Mouse (Mus musculus) testis, adult 2 months (tissue): Measurements from ENCODE around the gene Rtel1. TPM values are rescaled to one million over a fixed set of nuclear protein-coding genes. Genes with fewer than 3 reads are reported as not detected.

Experiments used
- H3K27ac ChIP-seq: fragments of 200-500 bp; 2 replicates; pipeline ENCODE4 v1.5.1; 2012; ENCODE audit warnings: low read depth, low read length; ENCODE audit not compliant: control insufficient read depth, insufficient read depth
- H3K27me3 ChIP-seq: fragments of 200-500 bp; 2 replicates; pipeline ENCODE4 v1.6.1; 2012; ENCODE audit warnings: mild to moderate bottlenecking, low read length, moderate library complexity; ENCODE audit not compliant: control insufficient read depth, insufficient read depth
- H3K36me3 ChIP-seq: fragments of 200-500 bp; 2 replicates; pipeline ENCODE4 v1.6.1; 2012; ENCODE audit warnings: mild to moderate bottlenecking, low read length; ENCODE audit not compliant: control insufficient read depth, insufficient read depth
- H3K4me1 ChIP-seq: fragments of 200-500 bp; 2 replicates; pipeline ENCODE4 v1.6.1; 2012; ENCODE audit warnings: low read length; ENCODE audit not compliant: control insufficient read depth, insufficient read depth
- H3K4me3 ChIP-seq: fragments of 200-500 bp; 2 replicates; pipeline ENCODE4 v1.5.1; 2012; ENCODE audit warnings: low read depth, mild to moderate bottlenecking, low read length, moderate library complexity, mixed read lengths; ENCODE audit not compliant: control insufficient read depth
- CTCF ChIP-seq: fragments of 200-500 bp; IDR thresholded peaks from 2 replicates; pipeline ENCODE4 v1.5.1; 2012; ENCODE audit warnings: low read depth, mild to moderate bottlenecking, inconsistent platforms, low read length, moderate library complexity; ENCODE audit not compliant: control insufficient read depth, insufficient read depth, insufficient replicate concordance
- POLR2A ChIP-seq: fragments of 200-500 bp; IDR thresholded peaks from 2 replicates; pipeline ENCODE4 v1.6.1; 2012; ENCODE audit warnings: low read depth, mild to moderate bottlenecking, inconsistent platforms, low read length, moderate library complexity; ENCODE audit not compliant: control insufficient read depth
- polyA plus RNA-seq: library from polyadenylated mRNA; depleted of rRNA; stranded (reverse); fragments of >200 nt; gene quantifications from 2 replicates; pipeline ENCODE4 v1.2.3, GENCODE M21; 2012

Rtel1 gene
- polyA plus RNA-seq, 1 experiment: 71.8 TPM

DNA sequence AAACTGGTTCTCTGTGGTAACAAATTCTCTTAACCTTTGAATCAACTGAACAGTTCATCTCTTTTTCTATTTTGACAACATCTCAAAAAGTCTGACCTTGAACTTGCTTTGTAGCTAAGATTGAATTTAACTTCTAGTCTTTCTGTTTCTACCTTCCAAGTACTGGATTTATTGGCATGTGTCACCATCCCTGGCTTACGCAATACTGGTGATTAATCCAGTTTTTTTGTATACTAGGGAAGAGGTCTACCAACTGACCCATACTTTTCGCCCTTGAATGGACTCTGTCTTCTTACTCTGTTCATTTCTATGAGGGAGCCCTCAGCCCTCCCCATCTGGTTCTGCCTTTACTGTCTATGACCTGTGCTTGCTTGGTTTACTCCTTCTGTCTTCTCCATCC is 6.6 kb downstream of the Rtel1 start:
- TF ChIP-seq CTCF (no peak), POLR2A (no peak)
- Histone ChIP-seq H3K4me3 (no peak overlapping the region), H3K36me3 (peaks cover 7% of the 10 kb centered on the region)

GRCm38 (mm10) chr2:181332542-181332941 is 13.0 kb downstream of the Rtel1 start:
- TF ChIP-seq POLR2A (no peak), CTCF (no peak)
- H3K4me3 ChIP-seq: no peak overlapping the region
- peaks cover 1% of the 10 kb centered on the region for H3K36me3 ChIP-seq
- H3K4me1 ChIP-seq: no peaks in the 10 kb centered on the region
- H3K27me3 ChIP-seq: no peaks in the 10 kb centered on the region
- H3K27ac ChIP-seq: no peak overlapping the region

More for the DNA sequence above, 6.6 kb downstream of the Rtel1 start:
- Histone ChIP-seq H3K4me1 (no peaks in the 10 kb centered on the region), H3K27me3 (no peaks in the 10 kb centered on the region), H3K27ac (no peak overlapping the region)

DNA sequence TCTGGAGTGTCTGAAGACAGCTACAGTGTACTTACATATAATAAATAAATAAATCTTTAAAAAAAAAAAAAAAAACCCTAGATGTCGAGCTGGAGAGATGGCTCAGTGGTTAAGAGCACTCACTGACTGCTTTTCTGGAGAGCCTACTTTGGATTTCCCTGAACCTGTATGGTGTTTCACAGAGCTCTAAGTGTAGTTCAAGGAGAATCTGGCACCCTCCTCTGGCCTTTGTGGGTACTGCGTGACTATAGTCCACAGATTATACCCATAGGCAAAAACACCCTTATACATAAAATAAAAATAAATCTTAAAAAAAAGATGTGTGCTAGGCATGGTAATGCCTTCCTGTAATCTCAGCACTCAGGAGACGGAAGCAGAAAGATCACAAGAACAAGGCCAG is 14.5 kb downstream of the Rtel1 start:
- no peaks in the 10 kb centered on the region for H3K4me1 ChIP-seq
- peaks cover 1% of the 10 kb centered on the region for H3K36me3 ChIP-seq

DNA sequence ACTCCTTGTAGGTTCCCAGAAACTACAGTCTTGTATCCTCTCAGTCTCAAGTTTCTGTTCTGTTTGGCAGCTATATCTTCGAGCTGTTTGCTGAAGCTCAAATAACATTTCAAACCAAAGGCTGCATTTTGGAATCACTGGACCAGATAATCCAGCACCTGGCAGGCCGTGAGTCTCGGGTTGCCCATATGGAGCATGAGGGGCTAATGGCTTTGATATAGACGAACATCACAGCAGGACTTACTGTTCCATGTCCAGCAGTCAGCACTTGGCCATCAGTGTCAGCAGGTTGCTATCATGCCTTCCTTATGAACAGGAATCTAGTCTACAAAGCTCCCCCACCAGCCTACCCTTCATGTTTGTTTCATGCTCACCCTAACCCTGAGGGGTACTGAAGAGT is 20.9 kb downstream of the Rtel1 start:
- TF ChIP-seq POLR2A (no peak), CTCF (no peak)
- Histone ChIP-seq H3K27me3 (no peaks in the 10 kb centered on the region), H3K36me3 (peaks cover 7% of the 10 kb centered on the region; the same call in 1 of the 2 replicates)

More for the DNA sequence above, 14.5 kb downstream of the Rtel1 start:
- Histone ChIP-seq H3K27me3 (no peaks in the 10 kb centered on the region), H3K4me3 (no peak overlapping the region), H3K27ac (no peak overlapping the region)
- TF ChIP-seq CTCF (no peak), POLR2A (no peak)

DNA sequence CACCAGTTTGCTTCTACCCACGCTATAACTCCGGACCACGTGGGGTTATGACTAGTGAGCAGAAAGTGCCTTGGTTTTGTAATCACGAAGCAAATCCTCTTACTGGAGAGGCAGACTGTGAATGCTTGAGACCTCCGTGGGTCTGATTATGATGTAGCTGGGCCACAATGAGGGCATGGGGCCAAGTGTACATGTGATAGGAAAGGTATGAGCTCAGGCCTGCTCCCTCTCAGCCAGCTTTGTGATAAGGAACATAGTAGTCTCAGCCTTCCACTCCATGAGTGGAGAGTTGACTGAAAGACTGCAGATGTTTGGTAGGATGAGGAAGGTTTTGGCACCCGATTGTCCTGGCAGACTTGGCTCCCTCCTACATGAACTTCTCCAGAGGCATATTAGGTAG is 23.2 kb downstream of the Rtel1 start:
- Histone ChIP-seq H3K27me3 (no peaks in the 10 kb centered on the region), H3K36me3 (peaks cover 6% of the 10 kb centered on the region; the same call in 1 of the 2 replicates), H3K4me1 (no peaks in the 10 kb centered on the region), H3K4me3 (no peak overlapping the region), H3K27ac (no peak overlapping the region)
- TF ChIP-seq CTCF (no peak), POLR2A (no peak)

More for the DNA sequence above, 20.9 kb downstream of the Rtel1 start:
- no peak overlapping the region for H3K4me3 ChIP-seq
- no peak overlapping the region for H3K27ac ChIP-seq
- no peaks in the 10 kb centered on the region for H3K4me1 ChIP-seq

DNA sequence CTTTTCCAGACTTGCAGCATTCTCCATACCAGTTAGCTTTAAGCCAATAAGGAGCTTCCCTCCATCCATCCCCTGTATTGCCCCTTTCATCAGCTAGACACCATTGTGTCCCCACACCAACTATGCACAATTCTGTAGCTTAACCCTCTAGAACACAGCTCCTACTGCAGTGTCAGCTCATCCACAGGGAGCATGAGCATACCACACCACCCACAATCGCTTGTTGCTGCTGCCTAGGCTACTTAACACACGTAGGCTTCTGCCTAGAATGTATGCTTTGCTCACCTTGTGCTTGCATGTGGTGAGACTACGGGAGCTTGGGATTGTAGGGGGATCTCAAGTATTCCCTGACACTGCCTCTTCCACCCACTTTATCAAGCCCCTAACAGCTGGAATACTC is 37.2 kb downstream of the Rtel1 start:
- Histone ChIP-seq H3K27me3 (no peaks in the 10 kb centered on the region), H3K27ac (no peak overlapping the region), H3K36me3 (peaks cover 7% of the 10 kb centered on the region), H3K4me1 (no peaks in the 10 kb centered on the region), H3K4me3 (no peak overlapping the region)
- TF ChIP-seq CTCF (no peak), POLR2A (no peak)

DNA sequence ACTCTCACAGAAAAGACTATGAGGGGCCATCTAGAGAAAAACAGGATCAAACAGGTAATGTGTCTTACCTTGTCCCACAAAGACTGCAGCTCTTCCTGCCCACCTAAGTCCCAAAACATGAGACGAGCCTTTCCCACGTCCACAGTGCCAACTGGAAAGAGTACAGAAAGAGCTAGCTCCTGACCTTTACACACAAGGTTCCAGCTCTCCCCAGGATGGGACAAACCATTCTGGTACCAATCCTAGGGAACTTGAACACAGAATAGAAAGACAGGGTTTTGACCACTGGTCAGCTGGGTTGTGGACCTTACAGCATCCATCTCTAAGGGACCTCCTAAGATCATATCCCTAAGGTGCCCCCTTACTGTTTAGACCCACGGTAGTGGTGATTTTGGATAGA is 44.4 kb downstream of the Rtel1 start:
- TF ChIP-seq POLR2A: no peak
- no peak for TF ChIP-seq CTCF
- H3K36me3 ChIP-seq: peaks cover 6% of the 10 kb centered on the region
- peaks cover 6% of the 10 kb centered on the region for H3K4me1 ChIP-seq
- H3K27ac ChIP-seq: no peak overlapping the region
- no peaks in the 10 kb centered on the region for H3K27me3 ChIP-seq
- H3K4me3 ChIP-seq: peak overlapping the region; percentile 88

DNA sequence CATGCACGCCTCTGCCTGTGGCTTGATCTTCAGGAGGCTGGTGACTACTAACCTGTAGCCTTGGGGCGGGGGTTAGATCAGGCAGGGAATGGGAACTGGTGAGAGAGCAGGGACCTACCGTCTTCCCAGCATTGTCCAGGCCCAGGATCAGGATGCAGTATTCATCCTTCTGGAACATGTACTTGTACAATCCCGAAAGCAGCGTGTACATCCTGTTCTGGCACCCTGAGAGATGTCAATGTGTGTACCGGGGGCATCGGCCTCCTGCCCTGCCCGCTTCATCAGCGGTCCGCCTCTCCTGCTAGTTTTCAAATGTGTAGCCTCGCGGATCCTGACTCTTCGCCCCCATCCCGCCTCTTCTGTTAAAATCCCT is 44.9 kb downstream of the Rtel1 start:
- peak overlapping the region; percentile 71 for H3K27ac ChIP-seq
- H3K27me3 ChIP-seq: no peaks in the 10 kb centered on the region
- TF ChIP-seq CTCF: no peak
- no peak for TF ChIP-seq POLR2A
- peaks cover 3% of the 10 kb centered on the region for H3K36me3 ChIP-seq
- peak overlapping the region; percentile 88 for H3K4me3 ChIP-seq
- peaks cover 6% of the 10 kb centered on the region for H3K4me1 ChIP-seq
